Mouse (Mus musculus) cortical plate, adult 2 months (tissue): ENCODE measurements at regions not wholly inside any gene's neighbourhood (a gene's known extent, or its start where the extent isn't known, plus 50 kb on each side); places are given as distances from the start of the nearest gene placed in this dataset.

ENCODE experiments used
- CTCF ChIP-seq: fragments of 200-500 bp; IDR thresholded peaks from 2 replicates; pipeline ENCODE4 v1.5.1; 2011; ENCODE audit warnings: mild to moderate bottlenecking, control low read depth, low read length; ENCODE audit not compliant: insufficient read depth; ENCODE audit errors: extremely low read depth
- POLR2A ChIP-seq: fragments of 200-500 bp; IDR thresholded peaks from 2 replicates; pipeline ENCODE4 v1.6.1; 2011; ENCODE audit warnings: mild to moderate bottlenecking, low read length, control low read depth; ENCODE audit not compliant: insufficient read depth; ENCODE audit errors: extremely low read depth

GRCm38 (mm10) chr8:10707122-10707521, 301.1 kb downstream of the Irs2 start:
- TF ChIP-seq CTCF (no peak), POLR2A (no peak)
